Mouse (Mus musculus) Patski (cell line): Measurements from ENCODE around the gene Cirbp. TPM values are rescaled to one million over a fixed set of nuclear protein-coding genes. Genes with fewer than 3 reads are reported as not detected.

Experiments used
- ATAC-seq: fragments of 100-300 bp; one replicate; pipeline ENCODE4 v1.8.0; 2021
- CTCF ChIA-PET: fragments of 350-600 bp; sonication (Branson Sonifier 250); formaldehyde crosslinking; loops from one replicate; lab custom pipeline; 2022; ENCODE audit warnings: inconsistent platforms; lab: Charles Lee
- POLR2A ChIA-PET: fragments of 350-600 bp; sonication (Branson Sonifier 250); formaldehyde crosslinking; loops from one replicate; lab custom pipeline; 2022; ENCODE audit warnings: antibody characterized with exemption, inconsistent platforms; lab: Charles Lee
- DNase-seq: peaks from one replicate; pipeline ENCODE4 v3.0.0-alpha.2; 2011; ENCODE audit warnings: low read depth, low spot score
- H3K27me3 ChIP-seq: fragments of 371-371 bp; one replicate; pipeline ENCODE4 v1.5.1; 2021
- CTCF ChIP-seq: fragments of 100-300 bp; IDR thresholded peaks from one replicate; pipeline ENCODE4 v1.5.1; 2021
- in situ Hi-C: fragments of 300-500 bp; cut with MboI; formaldehyde crosslinking; loops from 3 replicates; pipeline ENCODE4 v1.11.1; 2018; ENCODE audit warnings: low pct_unique_long_range_greater_than_20kb, mixed read lengths
- polyA plus RNA-seq: library from polyadenylated mRNA; unstranded; gene quantifications from one replicate; pipeline ENCODE4 v1.2.3, GENCODE M21; 2021

Cirbp gene
- polyA plus RNA-seq, 1 experiment from 2014 or later = 62.1 TPM

DNA sequence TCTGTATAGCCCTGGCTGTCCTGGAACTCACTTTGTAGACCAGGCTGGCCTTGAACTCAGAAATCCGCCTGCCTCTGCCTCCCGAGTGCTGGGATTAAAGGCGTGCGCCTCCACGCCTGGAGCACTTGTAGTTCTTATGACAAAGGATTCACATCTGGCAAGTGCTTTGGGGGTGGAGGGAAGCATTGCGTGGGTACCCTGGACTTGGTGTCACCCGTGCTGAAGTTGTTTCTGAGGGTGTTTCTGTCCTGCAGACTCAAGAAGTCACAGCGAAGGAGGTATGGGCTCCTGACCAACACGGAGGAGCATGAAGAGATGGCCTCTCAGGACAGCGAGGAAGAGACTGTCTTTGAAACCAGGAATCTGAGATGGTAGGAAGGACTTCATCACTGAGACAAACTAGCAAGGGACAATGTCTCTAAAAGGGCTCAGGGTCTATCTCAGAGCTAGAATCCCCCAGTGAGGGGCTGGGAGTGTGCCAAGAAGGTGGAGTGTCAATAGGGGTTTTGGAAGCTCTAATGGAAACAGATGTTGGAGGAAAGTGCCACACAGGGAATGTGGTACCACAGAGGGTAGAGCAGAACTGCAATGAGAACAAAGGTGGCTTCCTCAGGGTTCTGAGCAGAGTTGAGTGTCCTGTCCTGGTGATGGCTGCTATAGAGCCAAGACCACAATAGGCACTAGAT lies 8.3 kb downstream of the Cirbp start:
- no peak for DNase-seq
- in situ Hi-C loops = no loop called here
- no peak for TF ChIP-seq CTCF

DNA sequence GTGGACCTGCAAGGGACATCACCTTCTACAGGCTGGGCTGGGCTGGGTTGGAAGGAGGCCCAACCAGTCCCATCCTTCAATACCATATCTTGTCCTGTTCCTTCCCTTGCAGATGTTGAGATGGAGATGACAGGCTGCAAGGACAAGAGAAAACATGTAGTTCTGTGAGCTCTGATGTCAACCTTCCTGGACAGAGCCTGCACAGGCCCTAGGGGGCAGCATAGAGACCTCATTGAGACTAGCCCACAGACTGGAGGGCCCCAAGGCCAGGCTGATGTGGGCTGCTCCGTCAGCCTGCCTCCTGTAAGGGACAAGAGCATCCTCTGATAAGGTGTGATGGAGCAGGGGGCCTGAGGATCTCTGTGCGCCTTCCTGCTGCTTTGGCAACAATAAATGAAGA lies 8.9 kb downstream of the Cirbp start:
- CTCF ChIA-PET = interaction anchor here (1.1 to 3.7 kb wide), 8 partner anchors 23 to 74 kb away, joined by 3 to 28 read pairs (median 4); partner anchors contain the start of gene Ndufs7
- H3K27me3 ChIP-seq = no peaks in the 10 kb centered on the region
- ATAC-seq = no peak
- DNase-seq = no peak
- POLR2A ChIA-PET = no interaction called here
- no peak for TF ChIP-seq CTCF
- in situ Hi-C loops = loop anchor here (5.0 kb wide), 1 partner anchor 73 kb away; the partner anchor contains the start of gene Ndufs7

More for the DNA sequence above, 8.3 kb downstream of the Cirbp start:
- H3K27me3 ChIP-seq = no peaks in the 10 kb centered on the region
- POLR2A ChIA-PET = no interaction called here
- CTCF ChIA-PET = interaction anchor here (1.1 to 3.7 kb wide), 3 partner anchors 34 to 75 kb away, joined by 6 to 28 read pairs (median 6); partner anchors contain the start of gene Ndufs7
- no peak for ATAC-seq

DNA sequence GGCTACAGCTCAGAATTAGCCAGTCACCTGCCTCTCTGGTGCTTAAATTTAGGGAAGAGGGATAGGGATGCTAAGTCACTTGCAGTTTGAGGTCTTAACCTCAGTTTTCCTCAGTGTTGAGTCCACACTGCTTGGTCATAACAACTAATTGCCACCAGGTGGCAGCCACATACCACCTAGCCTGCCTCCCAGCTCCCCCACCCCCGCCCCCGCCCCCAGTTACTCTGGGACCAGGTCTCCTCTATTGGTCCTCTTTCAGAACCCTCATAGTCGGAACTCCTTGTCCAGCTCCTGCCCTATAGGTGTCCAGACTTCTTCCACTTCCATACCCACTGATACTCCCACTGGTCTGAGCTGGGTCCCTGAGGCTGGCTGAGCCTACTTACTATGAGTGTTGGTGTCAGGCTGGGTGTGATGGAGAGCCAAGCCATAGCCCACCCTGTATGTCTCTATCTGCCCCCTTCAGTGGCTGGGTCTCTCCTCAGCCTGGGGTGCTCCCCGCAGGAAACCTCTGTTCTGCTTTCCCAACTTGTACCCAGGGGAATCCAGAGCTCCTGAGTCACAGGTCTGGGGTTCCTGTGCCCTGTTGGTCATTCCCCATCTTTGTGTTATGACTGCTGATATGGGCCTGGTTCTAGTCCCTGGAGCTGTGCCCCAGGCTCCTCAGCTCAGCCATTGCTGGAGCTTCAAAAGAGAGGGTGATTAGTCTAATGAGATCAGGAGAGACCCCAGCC lies 9.9 kb downstream of the Cirbp start:
- no peaks in the 10 kb centered on the region for H3K27me3 ChIP-seq
- POLR2A ChIA-PET = interaction anchor here (1.2 kb wide), 2 partner anchors 16 to 69 kb away, joined by 4 to 5 read pairs; no protein-coding TSS in a partner anchor
- TF ChIP-seq CTCF = no peak
- CTCF ChIA-PET = interaction anchor here (1.1 to 3.7 kb wide), 9 partner anchors 22 to 99 kb away, joined by 3 to 28 read pairs (median 4); partner anchors contain the start of gene Ndufs7
- ATAC-seq = no peak
- in situ Hi-C loops = loop anchor here (5.0 kb wide), 1 partner anchor 72 kb away; the partner anchor contains the start of gene Ndufs7
- DNase-seq = no peak

DNA sequence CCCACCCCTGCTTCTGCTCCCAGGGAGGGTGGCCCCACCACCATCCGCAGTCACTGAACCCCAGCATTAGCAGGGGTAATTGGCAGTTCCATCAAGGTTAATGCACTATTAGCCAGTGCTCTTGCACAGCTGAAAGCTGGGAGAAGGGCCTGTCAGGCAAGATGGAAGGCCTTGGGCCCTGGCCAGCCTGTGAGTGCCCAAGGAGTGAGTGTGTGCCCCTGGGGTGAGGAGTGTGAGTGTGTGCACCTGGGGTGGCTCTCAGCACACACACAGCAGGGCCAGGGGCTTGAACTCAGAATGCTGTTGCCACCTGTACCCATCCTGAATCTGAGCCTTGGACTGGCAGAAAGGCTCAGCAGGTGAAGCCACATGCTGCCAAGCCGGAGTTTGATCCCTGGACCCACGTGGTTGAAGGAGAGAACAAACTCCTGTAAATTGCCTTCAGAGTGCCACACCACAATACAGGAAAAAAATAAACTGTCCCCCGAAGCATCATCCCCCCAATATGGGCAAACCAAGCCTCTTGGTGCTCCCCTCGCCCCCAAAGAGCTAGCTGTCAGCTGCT lies 10.6 kb downstream of the Cirbp start:
- ChIA-PET POLR2A (interaction anchor here (0.6 to 1.2 kb wide), 3 partner anchors 15 to 70 kb away, joined by 3 to 5 read pairs (median 4); no protein-coding TSS in a partner anchor), CTCF (interaction anchor here (1.1 to 3.7 kb wide), 6 partner anchors 22 to 99 kb away, joined by 3 to 28 read pairs (median 4); partner anchors contain the start of gene Ndufs7)
- no peaks in the 10 kb centered on the region for H3K27me3 ChIP-seq
- no peak for ATAC-seq
- no peak for TF ChIP-seq CTCF
- in situ Hi-C loops = loop anchor here (5.0 kb wide), 1 partner anchor 71 kb away; the partner anchor contains the start of gene Ndufs7
- DNase-seq = no peak

DNA sequence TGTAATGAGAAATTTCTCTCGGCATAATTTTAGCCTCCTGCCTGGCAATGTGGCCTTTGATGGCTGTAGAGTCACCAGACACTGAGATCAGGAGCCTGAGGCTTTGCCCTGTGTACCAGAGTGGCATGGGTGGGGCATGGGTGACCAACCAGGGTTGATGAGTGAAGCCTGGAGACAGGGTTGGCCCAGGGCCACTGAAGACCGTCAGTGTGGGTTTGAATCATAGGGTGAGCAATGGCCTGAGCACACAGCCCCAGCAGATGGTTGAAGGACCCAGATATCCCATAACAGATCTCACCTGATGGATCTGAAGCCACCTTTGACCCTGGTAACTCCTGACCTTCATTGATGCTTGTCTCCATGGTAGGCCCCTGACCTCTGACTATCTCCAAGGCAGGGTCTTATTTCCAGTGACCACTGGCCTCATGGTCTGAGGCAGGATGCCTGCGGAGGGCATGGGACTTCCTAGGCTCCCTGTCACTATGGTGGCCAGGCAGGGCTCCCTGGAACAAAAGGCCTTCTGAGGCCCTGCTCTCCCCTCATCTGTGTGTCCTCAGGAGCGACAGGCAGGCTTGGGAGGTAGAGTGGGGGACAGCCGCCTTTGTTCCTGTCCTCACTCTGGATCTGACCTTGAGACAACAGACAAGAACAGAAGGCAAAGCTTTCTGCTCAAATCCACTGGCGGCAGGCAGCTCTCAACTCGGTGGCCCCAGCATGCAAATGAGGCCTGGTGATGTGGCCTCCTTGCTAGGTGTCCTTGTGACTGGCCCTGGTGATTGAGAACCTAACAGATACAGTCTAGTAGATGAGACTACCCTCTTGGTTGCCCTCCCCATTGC lies 11.9 kb downstream of the Cirbp start:
- no peaks in the 10 kb centered on the region for H3K27me3 ChIP-seq
- ChIA-PET POLR2A (interaction anchor here (0.7 kb wide), 1 partner anchor 63 kb away, joined by 3 read pairs; no protein-coding TSS in a partner anchor), CTCF (interaction anchor here (3.7 kb wide), 1 partner anchor 68 kb away, joined by 28 read pairs; no protein-coding TSS in a partner anchor)
- no peak for DNase-seq
- ATAC-seq = no peak
- in situ Hi-C loops = loop anchor here (5.0 kb wide), 1 partner anchor 70 kb away; the partner anchor contains the start of gene Ndufs7
- no peak for TF ChIP-seq CTCF

DNA sequence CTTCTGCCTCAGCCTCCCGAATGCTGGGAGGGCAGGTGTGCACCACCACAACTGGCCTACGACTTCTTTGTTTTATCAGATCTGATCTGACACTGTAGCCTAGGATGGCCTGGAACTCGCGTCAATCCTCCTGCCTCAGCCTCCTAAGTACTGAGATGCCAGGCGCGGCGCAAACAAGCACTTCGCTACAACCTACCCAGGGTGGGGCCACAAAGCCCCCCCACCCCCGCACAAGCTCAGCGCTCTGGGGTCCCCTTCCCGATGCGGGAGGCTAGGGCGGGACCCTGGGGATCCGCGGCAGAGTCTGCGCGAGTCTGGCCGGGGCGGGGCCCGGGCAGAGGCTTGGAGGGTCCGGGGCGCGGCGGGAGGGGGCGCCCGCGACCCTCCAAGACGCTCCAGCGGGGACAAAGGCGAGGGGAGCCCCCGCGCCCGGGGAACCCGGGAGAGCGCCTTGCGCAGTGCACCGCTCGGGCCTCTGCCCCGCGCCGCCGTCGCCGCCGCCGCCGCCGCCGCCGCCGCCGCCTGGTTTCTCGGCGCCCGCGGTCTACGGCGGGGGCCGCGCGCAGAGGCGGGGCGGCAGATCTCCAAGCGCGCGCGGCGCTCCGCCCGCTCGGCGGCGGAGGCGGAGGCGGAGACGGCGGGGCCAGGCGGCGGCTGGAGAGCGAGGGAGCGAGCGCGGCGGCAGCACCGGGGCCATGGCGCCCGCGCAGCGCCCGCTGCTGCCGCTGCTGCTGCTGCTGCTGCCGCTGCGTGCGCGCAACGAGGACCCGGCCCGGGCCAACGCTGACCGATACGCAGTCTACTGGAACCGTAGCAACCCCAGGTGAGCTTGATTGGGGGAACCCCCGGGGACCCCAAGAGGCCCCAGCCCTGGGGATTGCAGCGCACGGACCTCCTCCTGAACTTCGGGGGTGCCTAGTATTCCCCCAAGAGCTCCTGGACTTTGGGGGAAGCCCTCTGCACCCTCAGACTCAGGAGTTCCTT lies 13.6 kb downstream of the Cirbp start, which contains the start of gene Efna2:
Efna2 (plus strand) TSS at position 415 of the 984 bp plus-strand sequence.
- no peaks in the 10 kb centered on the region for H3K27me3 ChIP-seq
- POLR2A ChIA-PET = interaction anchor here (0.6 kb wide), 1 partner anchor 11 kb away, joined by 3 read pairs; no protein-coding TSS in a partner anchor
- in situ Hi-C loops = loop anchor here (5.0 kb wide), 1 partner anchor 68 kb away; the partner anchor contains the start of gene Ndufs7
- DNase-seq (no peak), ATAC-seq (peak; percentile 11)
- CTCF ChIA-PET = no interaction called here
- no peak for TF ChIP-seq CTCF

DNA sequence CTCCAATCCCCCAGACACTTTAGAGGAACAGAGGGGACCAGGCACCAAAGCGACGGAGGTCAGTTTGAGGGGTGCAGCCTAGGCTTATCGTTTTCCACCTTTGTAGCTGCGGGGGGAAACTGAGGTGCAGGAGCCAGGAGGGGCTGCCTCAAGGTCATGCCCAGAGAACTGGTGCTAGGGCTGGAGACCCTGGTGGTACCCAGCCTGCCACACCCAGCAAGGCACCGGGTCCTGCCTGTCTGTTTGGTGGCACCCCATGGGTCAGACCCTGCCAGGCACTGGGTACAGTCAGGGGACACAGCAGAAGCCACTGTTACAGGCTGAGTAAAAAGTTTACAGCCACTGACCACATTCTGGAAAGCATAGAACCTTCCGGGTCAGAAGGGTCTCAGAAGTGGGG lies 14.5 kb downstream of the Cirbp start:
- TF ChIP-seq CTCF = no peak
- DNase-seq (no peak), ATAC-seq (no peak)
- ChIA-PET POLR2A (no interaction called here), CTCF (no interaction called here)
- no peaks in the 10 kb centered on the region for H3K27me3 ChIP-seq
- in situ Hi-C loops = no loop called here

DNA sequence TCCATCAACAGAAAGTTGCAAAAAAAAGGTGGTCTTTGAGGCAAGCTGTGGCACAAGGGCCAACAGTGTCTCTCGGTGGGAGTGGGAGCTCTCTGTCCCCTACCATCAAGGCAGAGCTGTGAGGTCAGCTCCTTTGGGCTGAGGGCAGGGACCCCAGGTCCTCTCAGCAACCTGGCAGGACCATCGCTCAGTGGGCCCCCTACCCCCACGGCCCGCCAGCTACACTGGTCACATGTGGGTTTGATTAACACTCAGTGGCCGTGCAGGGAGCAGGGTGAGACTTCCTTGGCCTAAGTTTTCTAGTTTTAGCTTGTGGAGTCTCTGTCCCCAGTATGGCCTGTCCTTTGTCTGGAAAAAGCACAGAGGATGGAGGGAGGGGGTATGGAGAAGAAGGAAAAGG lies 15.0 kb downstream of the Cirbp start:
- TF ChIP-seq CTCF = no peak
- CTCF ChIA-PET = no interaction called here
- in situ Hi-C loops = no loop called here
- no peak for ATAC-seq
- no peak for DNase-seq
- no peaks in the 10 kb centered on the region for H3K27me3 ChIP-seq
- POLR2A ChIA-PET = no interaction called here
